Mouse (Mus musculus): ENCODE measurements at regions not wholly inside any gene's neighbourhood (a gene's known extent, or its start where the extent isn't known, plus 50 kb on each side); places are given as distances from the start of the nearest gene placed in this dataset.

DNA sequence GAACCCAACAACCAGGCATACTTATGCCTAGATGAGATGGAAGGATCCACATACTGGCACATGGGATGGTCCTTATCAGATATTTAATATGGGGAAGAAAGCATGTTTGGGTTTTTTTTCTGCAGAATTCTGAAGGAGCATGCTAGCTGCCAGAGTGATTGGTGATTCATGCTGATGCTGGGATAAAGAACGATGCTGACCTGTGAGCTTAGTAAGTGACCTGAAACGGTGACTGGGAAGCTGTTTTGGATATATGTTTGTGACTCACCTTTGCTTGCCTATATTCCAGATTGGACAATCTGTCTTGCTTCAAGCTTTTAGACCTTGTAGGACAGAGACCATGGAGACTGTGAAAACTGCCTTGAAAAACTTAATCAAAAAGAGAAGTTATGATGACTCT lies 974.8 kb downstream of the Grik2 start:
- TF ChIP-seq HCFC1 (IDR thresholded peaks at IDR 0.05; ENCODE audit: low read depth, low read length) (no peak), MAFK (IDR thresholded peaks at IDR 0.05; ENCODE audit: borderline replicate concordance, low read depth, low read length) (no peak), ZMIZ1 (IDR thresholded peaks at IDR 0.05; ENCODE audit: low read depth, low read length) (no peak), ELF1 (IDR thresholded peaks at IDR 0.05; ENCODE audit: low read depth, low read length) (no peak), MXI1 (IDR thresholded peaks at IDR 0.05; ENCODE audit: low read depth, low read length) (no peak)
- Histone ChIP-seq H3K9me3 (replicated peaks; ENCODE audit: insufficient read depth, low read length) (no peaks in the 10 kb centered on the region), H3K9ac (ENCODE audit: control insufficient read depth, low read depth, low read length, poor library complexity, severe bottlenecking) (no peak overlapping the region), H3K4me1 (ENCODE audit: control insufficient read depth in 1 of 2, insufficient read depth in 2 of 2, low read length in 2 of 2) (no peaks in the 10 kb centered on the region), H3K79me2 (ENCODE audit: control insufficient read depth, insufficient read depth, low read length, poor library complexity) (no peaks in the 10 kb centered on the region), H3K27ac (ENCODE audit: control insufficient read depth, low read depth, low read length) (no peak overlapping the region), H3K36me3 (ENCODE audit: control insufficient read depth in 1 of 2, insufficient read depth in 2 of 2, low read length in 2 of 2) (no peaks in the 10 kb centered on the region; a peak in 1 of 4 replicates), H3K4me3 (ENCODE audit: control insufficient read depth in 1 of 2, insufficient read depth in 1 of 2, low read depth in 2 of 2, low read length in 2 of 2) (no peak overlapping the region), H3K27me3 (ENCODE audit: control insufficient read depth in 1 of 2, insufficient read depth in 2 of 2, low read length in 2 of 2) (no peaks in the 10 kb centered on the region)
- no peak for DNase-seq (ENCODE audit: low read depth, low spot score)

DNA sequence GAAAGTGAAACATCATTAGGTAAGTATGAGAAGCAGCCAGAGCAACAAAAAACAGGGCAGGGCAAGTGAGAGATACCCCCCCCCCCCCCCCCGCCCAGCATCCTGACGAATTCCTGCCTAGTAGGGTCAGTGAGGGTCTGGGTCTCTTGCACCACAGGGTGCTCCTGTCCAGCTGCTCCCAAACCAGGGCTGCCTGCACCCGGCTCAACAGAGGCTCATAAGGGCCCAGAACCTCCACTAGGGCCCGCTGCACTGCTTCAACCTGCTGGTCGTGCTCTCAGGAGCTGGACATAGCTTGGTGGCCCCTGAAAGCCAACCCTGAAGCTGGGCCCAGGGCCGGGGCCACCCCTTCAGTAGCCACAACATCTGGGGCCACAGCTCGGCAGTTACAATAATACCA lies 978.4 kb downstream of the Grik2 start:
- no peaks in the 10 kb centered on the region for H3K27me3 ChIP-seq (ENCODE audit: control insufficient read depth in 1 of 2, insufficient read depth in 2 of 2, low read length in 2 of 2)
- H3K9ac ChIP-seq (ENCODE audit: control insufficient read depth, low read depth, low read length, poor library complexity, severe bottlenecking) = no peak overlapping the region
- no peak overlapping the region for H3K27ac ChIP-seq (ENCODE audit: control insufficient read depth, low read depth, low read length)
- TF ChIP-seq CHD2 (IDR thresholded peaks at IDR 0.05; ENCODE audit: low read length) (no peak), RCOR1 (IDR thresholded peaks at IDR 0.05; ENCODE audit: low read depth, low read length) (no peak), NELFE (IDR thresholded peaks at IDR 0.05; ENCODE audit: low read depth, low read length) (no peak), KAT2A (conservative IDR thresholded peaks at IDR 0.05; ENCODE audit: low read depth, low read length) (no peak), TCF12 (IDR thresholded peaks at IDR 0.05; ENCODE audit: low read depth, low read length) (no peak), CTCF (IDR thresholded peaks at IDR 0.05 in 2 of 3, conservative IDR thresholded peaks at IDR 0.05 in 1 of 3; ENCODE audit: control insufficient read depth in 1 of 3, insufficient read depth in 1 of 3, low read depth in 2 of 3, low read length in 3 of 3, poor library complexity in 1 of 3, severe bottlenecking in 1 of 3) (0 out of 6 replicates have a peak, but pooled peaks of 1 of the 3 experiments have one; percentile 5)
- no peaks in the 10 kb centered on the region for H3K79me2 ChIP-seq (ENCODE audit: control insufficient read depth, insufficient read depth, low read length, poor library complexity)
- DNase-seq (ENCODE audit: low read depth, low spot score) = no peak
- H3K36me3 ChIP-seq (ENCODE audit: control insufficient read depth in 1 of 2, insufficient read depth in 2 of 2, low read length in 2 of 2) = no peaks in the 10 kb centered on the region
- H3K4me1 ChIP-seq (ENCODE audit: control insufficient read depth in 1 of 2, insufficient read depth in 2 of 2, low read length in 2 of 2) = no peaks in the 10 kb centered on the region
- H3K9me3 ChIP-seq (replicated peaks; ENCODE audit: insufficient read depth, low read length) = no peaks in the 10 kb centered on the region
- no peak overlapping the region for H3K4me3 ChIP-seq (ENCODE audit: control insufficient read depth in 1 of 2, insufficient read depth in 1 of 2, low read depth in 2 of 2, low read length in 2 of 2)

DNA sequence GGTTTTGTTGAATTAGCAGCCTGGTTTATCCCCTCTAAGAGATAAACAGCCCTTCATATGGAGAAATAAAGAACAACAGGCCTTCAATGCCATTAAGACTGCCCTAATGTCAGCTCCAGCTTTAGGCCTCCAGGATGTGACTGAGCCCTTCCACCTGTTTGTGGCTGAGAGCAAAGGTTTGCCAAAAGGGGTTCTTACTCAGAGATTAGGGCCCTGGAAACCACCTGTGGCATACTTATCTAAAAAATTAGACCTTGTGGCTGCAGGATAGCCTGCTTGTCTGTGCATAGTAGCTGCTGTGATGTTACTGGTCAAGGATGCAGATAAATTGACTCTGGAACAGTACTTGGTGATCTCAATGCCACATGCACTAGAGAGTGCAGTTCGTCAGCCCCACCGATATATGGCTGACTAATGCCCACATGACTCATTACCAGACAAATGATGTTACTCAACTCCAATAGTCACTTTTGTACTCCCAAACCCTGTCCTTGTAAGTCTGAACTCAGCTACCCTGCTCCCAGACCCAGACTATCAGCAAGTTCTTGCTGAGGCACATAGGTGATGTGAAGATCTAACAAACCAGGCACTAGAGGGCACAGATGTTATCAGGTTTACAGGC lies 1018.6 kb downstream of the Grik2 start:
- H3K9me3 ChIP-seq (replicated peaks; ENCODE audit: insufficient read depth, low read length) = no peaks in the 10 kb centered on the region
- H3K36me3 ChIP-seq (ENCODE audit: control insufficient read depth in 1 of 2, insufficient read depth in 2 of 2, low read length in 2 of 2) = no peaks in the 10 kb centered on the region
- H3K27ac ChIP-seq (ENCODE audit: control insufficient read depth, low read depth, low read length) = no peak overlapping the region
- no peaks in the 10 kb centered on the region for H3K79me2 ChIP-seq (ENCODE audit: control insufficient read depth, insufficient read depth, low read length, poor library complexity)
- H3K4me3 ChIP-seq (ENCODE audit: control insufficient read depth in 1 of 2, insufficient read depth in 1 of 2, low read depth in 2 of 2, low read length in 2 of 2) = no peak overlapping the region
- no peak for TF ChIP-seq MYC (IDR thresholded peaks at IDR 0.05; ENCODE audit: low read depth, low read length)
- TF ChIP-seq NRF1 (IDR thresholded peaks at IDR 0.05; ENCODE audit: insufficient read depth, low read depth, low read length, poor library complexity, severe bottlenecking) = no peak
- peak; percentile 66; the same call in 1 of the 2 replicates for TF ChIP-seq TCF12 (IDR thresholded peaks at IDR 0.05; ENCODE audit: low read depth, low read length)
- no peak for TF ChIP-seq UBTF (IDR thresholded peaks at IDR 0.05; ENCODE audit: borderline replicate concordance, insufficient read depth, low read depth, low read length)
- TF ChIP-seq TBP (IDR thresholded peaks at IDR 0.05; ENCODE audit: low read depth, low read length) = no peak
- TF ChIP-seq MXI1 (IDR thresholded peaks at IDR 0.05; ENCODE audit: low read depth, low read length) = no peak
- TF ChIP-seq JUND (IDR thresholded peaks at IDR 0.05; ENCODE audit: low read depth, low read length) = no peak
- no peaks in the 10 kb centered on the region for H3K27me3 ChIP-seq (ENCODE audit: control insufficient read depth in 1 of 2, insufficient read depth in 2 of 2, low read length in 2 of 2)
- no peak overlapping the region for H3K9ac ChIP-seq (ENCODE audit: control insufficient read depth, low read depth, low read length, poor library complexity, severe bottlenecking)
- no peak for DNase-seq (ENCODE audit: low read depth, low spot score)
- no peaks in the 10 kb centered on the region for H3K4me1 ChIP-seq (ENCODE audit: control insufficient read depth in 1 of 2, insufficient read depth in 2 of 2, low read length in 2 of 2)

Data from MEL (cell line).